Mouse (Mus musculus): Measurements from ENCODE around the gene Golim4.

The Golim4 gene

DNA sequence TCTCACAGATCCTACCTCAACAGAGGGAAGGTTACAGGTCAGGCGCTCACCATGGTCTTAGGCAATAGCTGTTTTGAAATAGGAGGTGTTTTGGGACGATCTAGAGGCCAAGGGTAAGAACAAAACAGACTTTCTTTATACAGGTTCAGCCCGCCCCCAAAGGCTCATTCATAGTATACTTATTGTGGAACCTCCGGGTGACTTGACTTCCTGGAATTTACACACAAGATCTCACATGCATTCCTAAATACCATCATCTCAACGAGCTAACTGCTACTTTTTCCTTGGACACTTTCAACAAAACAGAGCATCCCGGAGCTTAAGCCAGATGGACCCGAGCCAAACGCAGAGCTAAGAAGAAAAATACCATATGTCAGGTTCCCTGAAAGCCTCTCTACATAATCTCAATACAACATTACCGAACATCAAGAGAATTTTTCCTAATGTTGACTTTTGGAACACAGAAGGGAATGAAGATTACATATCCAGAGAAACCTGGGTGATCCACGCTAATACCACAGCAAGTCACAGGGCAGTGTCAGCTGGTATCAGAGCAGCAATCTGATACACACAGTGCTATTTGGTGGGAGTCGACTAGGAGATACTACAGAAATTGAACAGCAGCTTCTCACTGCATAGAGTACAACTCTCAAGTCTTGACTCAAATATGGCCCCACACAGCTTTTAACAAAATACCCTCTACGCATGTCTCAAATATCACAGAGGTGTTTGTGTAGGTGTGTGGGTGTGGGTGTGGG lies 14.3 kb downstream of the Golim4 start:
- Histone ChIP-seq H3K27me3 (ENCODE audit: control insufficient read depth, insufficient read depth, low read length, poor library complexity, severe bottlenecking) (no peaks in the 10 kb centered on the region), H3K36me3 (ENCODE audit: control insufficient read depth, insufficient read depth, low read length, poor library complexity, severe bottlenecking) (no peaks in the 10 kb centered on the region)
- no peak for DNase-seq (ENCODE audit: low read depth, low spot score)

DNA sequence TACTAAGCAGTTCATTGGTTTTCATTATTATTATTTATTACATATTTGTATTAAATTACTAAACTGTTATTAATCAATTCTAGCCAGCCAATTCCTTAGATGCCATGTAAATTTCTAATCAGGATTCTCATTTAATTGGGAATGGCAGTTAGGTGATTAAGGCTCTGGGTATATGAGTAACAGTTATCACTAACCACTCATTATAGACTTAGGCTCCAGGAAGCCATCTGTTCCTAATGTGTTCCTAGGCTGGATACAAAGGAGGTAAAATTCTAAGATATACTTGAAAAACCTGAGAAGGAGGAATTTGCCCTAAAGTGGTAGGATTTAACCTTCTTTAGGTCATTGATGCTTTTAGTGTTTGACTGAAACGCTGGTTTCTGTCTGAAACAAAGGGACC lies 14.9 kb downstream of the Golim4 start:
- Histone ChIP-seq H3K36me3 (ENCODE audit: control insufficient read depth, insufficient read depth, low read length, poor library complexity, severe bottlenecking) (no peaks in the 10 kb centered on the region), H3K27me3 (ENCODE audit: control insufficient read depth, insufficient read depth, low read length, poor library complexity, severe bottlenecking) (no peaks in the 10 kb centered on the region)
- no peak for DNase-seq (ENCODE audit: low read depth, low spot score)

DNA sequence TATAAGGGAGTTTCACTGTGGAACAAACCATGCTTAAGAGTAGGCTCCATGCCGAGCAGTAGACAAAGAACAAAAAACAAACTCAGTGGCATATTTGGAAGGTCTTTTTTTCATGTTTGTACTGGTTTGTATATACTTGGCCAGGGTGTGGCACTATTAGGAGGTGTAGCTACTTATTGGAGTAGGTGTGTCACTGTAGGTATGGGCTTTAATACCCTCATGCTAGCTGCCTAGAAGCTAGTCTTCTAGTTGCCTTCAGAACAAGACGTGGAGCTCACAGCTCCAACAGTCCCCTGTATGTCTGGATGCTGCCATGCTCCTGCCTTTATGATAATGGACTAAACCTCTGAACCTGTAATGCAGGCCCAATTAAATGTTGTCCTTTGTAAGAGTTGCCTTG lies 20.6 kb downstream of the Golim4 start:
- Histone ChIP-seq H3K36me3 (ENCODE audit: control insufficient read depth, insufficient read depth, low read length, poor library complexity, severe bottlenecking) (no peaks in the 10 kb centered on the region), H3K27me3 (ENCODE audit: control insufficient read depth, insufficient read depth, low read length, poor library complexity, severe bottlenecking) (no peaks in the 10 kb centered on the region)
- DNase-seq (ENCODE audit: low read depth, low spot score), result no peak

DNA sequence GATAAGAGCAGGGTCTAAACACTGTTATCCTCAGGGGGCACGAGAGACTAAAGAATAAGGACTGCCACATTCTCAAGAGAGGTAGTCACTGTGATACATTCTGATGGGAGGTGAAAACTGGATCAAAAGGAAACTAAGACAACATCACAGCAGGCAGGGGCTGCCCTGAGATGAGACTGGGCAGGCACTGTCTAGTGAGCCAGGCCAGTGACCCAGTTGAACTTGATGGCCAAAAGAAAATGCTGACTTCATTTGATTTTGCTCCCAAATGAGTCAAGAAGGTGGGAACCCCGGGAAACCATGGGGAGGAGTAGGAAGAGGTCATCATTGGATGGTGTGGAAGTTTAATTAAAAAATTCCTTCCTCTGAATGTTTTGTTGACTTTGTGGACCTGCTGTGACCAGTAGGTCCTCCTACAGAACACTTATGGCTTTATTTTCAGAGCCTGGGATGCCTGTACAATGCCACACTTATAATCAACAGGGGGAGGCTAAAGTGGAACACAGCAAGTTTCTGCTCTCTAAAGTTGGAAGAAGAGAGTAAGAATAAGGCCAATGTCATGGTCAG lies 26.0 kb downstream of the Golim4 start:
- DNase-seq (ENCODE audit: low read depth, low spot score), result no peak
- Histone ChIP-seq H3K36me3 (ENCODE audit: control insufficient read depth, insufficient read depth, low read length, poor library complexity, severe bottlenecking) (no peaks in the 10 kb centered on the region), H3K27me3 (ENCODE audit: control insufficient read depth, insufficient read depth, low read length, poor library complexity, severe bottlenecking) (no peaks in the 10 kb centered on the region)

DNA sequence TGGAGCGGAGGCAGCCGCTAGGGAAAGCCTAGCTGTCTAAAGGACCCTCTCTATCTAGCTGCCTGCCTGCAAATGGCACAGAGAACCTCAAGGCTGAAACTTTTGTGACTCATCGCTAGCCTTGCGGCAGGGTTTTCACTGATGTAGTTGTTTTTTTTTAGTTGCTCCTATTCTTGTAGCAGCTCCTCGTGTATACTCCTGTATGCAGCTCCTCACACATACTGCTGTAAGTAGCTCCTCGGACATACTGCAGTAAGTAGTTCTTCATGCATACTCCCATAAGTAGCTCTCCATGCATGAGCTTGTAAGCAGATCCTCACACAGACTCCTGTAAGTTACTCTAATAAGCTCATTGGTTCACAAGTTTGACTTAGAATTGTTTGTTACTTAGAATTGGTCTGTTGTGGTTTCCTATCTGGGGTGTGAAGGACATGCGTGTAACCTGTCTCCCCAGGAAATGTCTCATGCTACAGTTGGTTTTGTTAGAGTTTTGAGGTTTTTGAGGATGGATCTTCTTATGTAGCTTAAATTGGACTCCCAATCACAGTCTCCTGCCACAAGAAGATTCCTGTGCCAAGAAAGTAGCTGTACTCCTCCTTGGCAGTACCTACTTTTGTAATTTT lies 26.7 kb downstream of the Golim4 start:
- no peaks in the 10 kb centered on the region for H3K36me3 ChIP-seq (ENCODE audit: control insufficient read depth, insufficient read depth, low read length, poor library complexity, severe bottlenecking)
- no peaks in the 10 kb centered on the region for H3K27me3 ChIP-seq (ENCODE audit: control insufficient read depth, insufficient read depth, low read length, poor library complexity, severe bottlenecking)
- DNase-seq (ENCODE audit: low read depth, low spot score), result no peak

DNA sequence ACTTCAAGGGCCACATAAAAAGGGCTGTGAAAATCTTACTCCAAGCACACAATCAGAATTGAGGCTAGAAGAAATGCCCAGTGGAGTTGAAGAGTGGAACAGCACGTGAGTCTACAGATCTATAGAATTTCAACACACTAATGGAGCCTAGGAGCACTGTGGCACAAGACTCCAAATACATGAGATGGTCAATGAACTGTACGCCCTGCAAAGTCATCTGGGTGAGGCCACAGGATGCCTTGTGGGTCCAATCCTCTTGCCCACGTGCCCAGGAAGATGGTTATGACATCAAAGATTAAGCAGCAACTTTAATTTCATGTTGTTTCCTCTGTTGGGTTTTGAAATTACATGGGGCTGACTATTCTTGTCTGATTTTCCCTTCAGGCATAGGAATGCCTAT lies 30.4 kb downstream of the Golim4 start:
- DNase-seq (ENCODE audit: low read depth, low spot score), result no peak
- H3K27me3 ChIP-seq (ENCODE audit: control insufficient read depth, insufficient read depth, low read length, poor library complexity, severe bottlenecking), result no peaks in the 10 kb centered on the region
- H3K36me3 ChIP-seq (ENCODE audit: control insufficient read depth, insufficient read depth, low read length, poor library complexity, severe bottlenecking), result no peaks in the 10 kb centered on the region

DNA sequence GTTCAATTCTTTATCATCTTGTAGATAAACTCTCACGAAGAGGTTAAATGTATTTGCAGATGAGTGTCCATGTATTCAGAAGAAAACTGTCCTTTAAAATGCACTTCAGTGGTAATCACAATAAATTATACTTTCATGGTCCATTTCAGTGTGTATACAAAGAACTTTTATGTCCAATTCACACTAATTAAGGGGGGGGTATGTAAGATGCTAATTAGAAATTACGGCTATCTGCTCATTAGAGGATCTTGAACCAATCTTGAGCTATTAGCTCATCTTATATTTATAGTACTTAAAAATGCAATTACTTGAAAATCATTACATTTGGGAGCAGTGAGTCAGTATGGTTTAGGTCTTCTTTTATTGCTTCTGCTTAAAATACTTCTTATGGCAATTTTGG lies 31.6 kb downstream of the Golim4 start:
- H3K27me3 ChIP-seq (ENCODE audit: control insufficient read depth, insufficient read depth, low read length, poor library complexity, severe bottlenecking), result no peaks in the 10 kb centered on the region
- no peaks in the 10 kb centered on the region for H3K36me3 ChIP-seq (ENCODE audit: control insufficient read depth, insufficient read depth, low read length, poor library complexity, severe bottlenecking)
- no peak for DNase-seq (ENCODE audit: low read depth, low spot score)

DNA sequence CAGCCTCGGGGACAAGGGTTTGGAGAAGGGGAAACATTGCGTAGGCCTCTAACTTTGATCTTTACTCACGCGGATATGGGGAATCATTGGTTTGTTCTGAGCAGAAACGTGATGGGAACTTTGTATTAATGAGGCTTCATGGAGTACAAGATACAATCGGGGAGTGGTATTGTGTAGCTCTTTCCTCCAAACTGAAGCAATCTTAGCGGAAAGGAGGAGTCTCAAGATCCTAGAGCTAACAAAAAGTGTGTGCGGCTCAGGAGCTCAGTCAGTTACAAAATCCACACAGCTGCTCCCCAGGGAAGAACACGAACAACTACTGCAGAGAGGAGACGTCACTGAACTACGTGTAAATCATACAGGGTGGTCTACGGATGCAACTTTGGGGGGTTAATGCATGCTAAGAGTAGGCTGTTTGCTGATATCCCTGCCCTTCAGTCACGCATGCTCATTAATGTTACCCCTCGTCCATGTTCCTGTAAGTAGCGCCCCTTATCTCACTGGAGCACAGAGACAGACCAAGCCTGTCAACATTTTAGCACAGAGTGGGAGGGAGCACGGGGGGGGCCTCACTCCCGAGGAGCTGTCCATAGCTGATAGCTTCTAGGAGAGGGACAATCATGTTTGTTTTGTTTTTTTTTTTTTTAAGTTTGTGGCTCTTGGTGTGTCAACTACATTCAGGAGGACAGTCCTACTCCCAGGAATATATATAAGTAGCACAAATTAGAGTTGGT lies 38.8 kb downstream of the Golim4 start:
- H3K36me3 ChIP-seq (ENCODE audit: control insufficient read depth, insufficient read depth, low read length, poor library complexity, severe bottlenecking), result no peaks in the 10 kb centered on the region
- H3K27me3 ChIP-seq (ENCODE audit: control insufficient read depth, insufficient read depth, low read length, poor library complexity, severe bottlenecking), result no peaks in the 10 kb centered on the region
- no peak for DNase-seq (ENCODE audit: low read depth, low spot score)

DNA sequence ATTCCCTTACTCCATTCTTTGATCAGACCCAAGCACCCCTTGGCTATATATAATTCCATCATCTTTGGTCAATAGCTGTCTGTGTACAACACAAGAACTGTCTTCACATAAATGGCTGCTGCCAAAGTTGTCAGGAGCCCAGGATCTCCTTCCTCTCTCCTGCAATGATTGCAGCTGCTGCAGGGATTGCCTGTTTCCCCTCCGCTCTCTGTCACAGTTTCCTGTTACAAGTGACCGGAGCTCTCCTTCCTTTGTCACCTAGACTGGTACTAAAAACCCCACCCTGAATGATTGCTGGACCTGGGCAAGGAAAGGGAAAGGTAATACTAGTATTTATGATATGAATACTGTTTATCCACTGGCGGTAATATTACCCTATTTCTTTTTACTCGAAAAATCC lies 44.0 kb downstream of the Golim4 start:
- no peaks in the 10 kb centered on the region for H3K27me3 ChIP-seq (ENCODE audit: control insufficient read depth, insufficient read depth, low read length, poor library complexity, severe bottlenecking)
- no peaks in the 10 kb centered on the region for H3K36me3 ChIP-seq (ENCODE audit: control insufficient read depth, insufficient read depth, low read length, poor library complexity, severe bottlenecking)
- DNase-seq (ENCODE audit: low read depth, low spot score), result no peak

DNA sequence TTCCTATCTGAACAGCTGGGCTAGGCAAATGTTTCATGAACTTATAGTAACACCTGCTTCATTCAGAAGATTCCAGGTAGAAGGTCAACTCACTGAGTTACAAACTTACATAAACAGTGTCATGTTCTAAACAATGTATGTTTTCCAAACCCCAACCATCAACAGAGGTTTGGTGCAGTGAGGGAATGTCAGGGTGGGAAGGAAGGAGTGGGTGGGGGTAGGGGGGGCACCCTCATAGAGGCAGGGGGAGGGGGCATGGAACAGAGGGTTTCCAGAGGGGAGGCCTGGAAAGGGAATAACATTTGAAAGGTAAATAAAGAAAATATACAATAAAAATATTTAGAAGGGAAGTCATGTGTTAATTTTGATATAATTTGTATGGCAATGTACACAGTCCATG lies 46.0 kb downstream of the Golim4 start:
- no peak for DNase-seq (ENCODE audit: low read depth, low spot score)
- H3K36me3 ChIP-seq (ENCODE audit: control insufficient read depth, insufficient read depth, low read length, poor library complexity, severe bottlenecking), result 0 out of 2 replicates have a peak, but pooled peaks cover 2% of the 10 kb centered on the region
- no peaks in the 10 kb centered on the region for H3K27me3 ChIP-seq (ENCODE audit: control insufficient read depth, insufficient read depth, low read length, poor library complexity, severe bottlenecking)

DNA sequence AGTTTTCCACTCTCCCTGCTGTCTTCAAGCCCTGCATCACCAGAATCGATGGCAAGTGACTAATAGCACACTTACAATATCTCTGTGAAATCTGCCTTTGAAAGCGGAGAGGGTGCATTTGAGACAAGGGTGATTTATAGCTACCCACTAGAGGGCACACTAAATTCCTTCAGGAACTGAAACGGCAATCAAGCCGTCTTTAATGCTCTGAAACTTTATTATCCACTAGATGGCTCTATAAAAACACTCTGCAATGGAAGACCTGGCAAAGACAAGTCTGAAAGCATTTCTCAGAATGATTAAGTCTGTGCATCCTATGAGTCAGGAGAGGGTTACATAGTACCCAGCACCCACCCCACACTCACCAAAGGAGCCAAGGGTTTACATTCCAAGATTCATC lies 46.5 kb downstream of the Golim4 start:
- peak; percentile 58 for DNase-seq (ENCODE audit: low read depth, low spot score)
- H3K27me3 ChIP-seq (ENCODE audit: control insufficient read depth, insufficient read depth, low read length, poor library complexity, severe bottlenecking), result no peaks in the 10 kb centered on the region
- H3K36me3 ChIP-seq (ENCODE audit: control insufficient read depth, insufficient read depth, low read length, poor library complexity, severe bottlenecking), result 0 out of 2 replicates have a peak, but pooled peaks cover 2% of the 10 kb centered on the region

DNA sequence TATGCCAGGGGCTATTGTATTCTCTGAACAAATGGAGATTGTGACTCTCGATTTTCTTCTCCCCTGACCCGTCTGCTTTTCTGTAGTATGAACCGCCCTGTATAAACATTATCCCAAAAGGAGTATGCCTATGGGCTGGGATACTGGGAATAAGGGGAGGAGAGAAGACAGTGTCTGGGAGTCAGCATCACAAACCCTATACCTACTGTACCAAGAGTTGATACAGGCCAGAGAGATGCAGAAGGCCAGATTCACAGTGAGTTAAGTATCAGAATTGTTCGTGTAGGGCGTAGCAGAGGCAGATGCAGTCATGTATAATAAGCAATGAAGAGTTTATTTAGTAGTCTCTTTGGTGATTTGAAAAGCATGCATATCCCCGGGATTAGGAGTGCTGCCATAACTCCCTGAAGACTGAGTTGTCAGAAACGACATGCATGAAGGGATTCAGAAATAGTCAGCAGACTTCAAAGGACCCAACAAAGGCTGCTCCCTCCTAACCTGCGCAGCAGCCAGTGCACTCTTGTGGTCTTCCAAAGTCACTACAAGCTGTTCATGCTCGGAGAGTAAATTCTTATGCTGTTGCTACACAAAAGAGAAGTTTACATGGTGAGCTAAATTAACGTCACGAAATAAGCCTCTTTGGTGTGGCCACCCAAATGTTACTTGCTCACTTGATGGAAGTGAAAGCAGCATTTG lies 54.7 kb downstream of the Golim4 start:
- no peaks in the 10 kb centered on the region for H3K27me3 ChIP-seq (ENCODE audit: control insufficient read depth, insufficient read depth, low read length, poor library complexity, severe bottlenecking)
- peak; percentile 3 for DNase-seq (ENCODE audit: low read depth, low spot score)
- H3K36me3 ChIP-seq (ENCODE audit: control insufficient read depth, insufficient read depth, low read length, poor library complexity, severe bottlenecking), result 0 out of 2 replicates have a peak, but pooled peaks cover 2% of the 10 kb centered on the region

DNA sequence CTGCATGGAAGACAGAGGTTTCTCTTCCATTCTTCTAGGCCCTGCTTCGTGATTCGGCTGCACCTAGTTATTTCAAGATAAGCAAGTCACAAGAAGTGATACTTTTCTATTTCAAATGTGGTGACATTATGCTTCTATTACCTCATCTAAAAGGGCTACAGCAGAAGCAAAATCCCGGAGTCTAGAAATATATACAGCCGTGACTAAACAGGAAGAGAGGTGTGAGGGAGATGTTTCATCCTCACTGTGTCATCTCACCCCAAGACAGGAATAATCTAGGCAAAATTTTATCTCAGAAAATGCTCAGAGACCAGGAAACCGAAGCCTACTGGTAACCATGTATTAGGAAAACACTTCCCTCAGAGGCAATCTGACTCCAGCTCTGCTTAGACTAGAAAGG lies 61.7 kb downstream of the Golim4 start:
- Histone ChIP-seq H3K27me3 (ENCODE audit: control insufficient read depth, insufficient read depth, low read length, poor library complexity, severe bottlenecking) (no peaks in the 10 kb centered on the region), H3K36me3 (ENCODE audit: control insufficient read depth, insufficient read depth, low read length, poor library complexity, severe bottlenecking) (no peaks in the 10 kb centered on the region)
- DNase-seq (ENCODE audit: low read depth, low spot score), result no peak

DNA sequence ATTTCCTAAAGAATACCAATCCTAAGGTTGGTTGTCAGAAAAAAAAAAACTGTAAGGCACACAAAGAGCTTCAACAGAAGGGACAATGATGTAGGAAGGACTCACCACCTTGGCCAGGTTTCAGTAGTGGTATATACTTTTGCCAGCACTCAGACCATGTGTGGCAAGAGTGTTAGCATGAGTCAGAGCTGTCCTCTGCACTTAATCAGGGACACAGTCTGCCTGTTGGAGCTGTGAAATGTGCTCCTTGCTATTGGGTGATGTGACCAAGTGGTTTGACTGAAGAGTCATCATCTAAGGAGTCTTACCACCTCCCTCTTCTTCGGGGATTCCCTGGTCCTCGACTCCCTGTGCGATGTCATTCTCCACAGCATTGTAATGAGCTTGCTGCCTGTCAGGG lies 65.2 kb downstream of the Golim4 start:
- Histone ChIP-seq H3K36me3 (ENCODE audit: control insufficient read depth, insufficient read depth, low read length, poor library complexity, severe bottlenecking) (no peaks in the 10 kb centered on the region), H3K27me3 (ENCODE audit: control insufficient read depth, insufficient read depth, low read length, poor library complexity, severe bottlenecking) (no peaks in the 10 kb centered on the region)
- DNase-seq (ENCODE audit: low read depth, low spot score), result no peak
